Mouse (Mus musculus) kidney, postnatal 4 days (tissue): ENCODE measurements around the gene Cops2.

Experiments
- DNase-seq, 2 experiments: peaks; one replicate each; pipeline ENCODE4 v3.0.0; 2021; ENCODE audit warnings: mixed read lengths in 2 of 2

Gene Cops2

GRCm38 (mm10) chr2:125858521-125859280 lies at the start of gene Cops2, which contains the start of gene Galk2:
Cops2 (minus strand) TSS chr2:125859139.
Galk2 (plus strand) TSS chr2:125859109.
- peak; percentile 93 to 96 for DNase-seq

GRCm38 (mm10) chr2:125907580-125908255 lies 48.8 kb upstream of the Cops2 start:
- no peak for DNase-seq

- DNase-seq, result no peak
These were observed 47.6 kb upstream of the Cops2 start for GRCm38 (mm10) chr2:125906407-125907066.

GRCm38 (mm10) chr2:125901426-125901825 lies 42.5 kb upstream of the Cops2 start:
- no peak for DNase-seq

- DNase-seq, result no peak
These were observed 42.0 kb upstream of the Cops2 start for GRCm38 (mm10) chr2:125900797-125901410.

- no peak for DNase-seq
These were observed 37.4 kb upstream of the Cops2 start for GRCm38 (mm10) chr2:125896355-125896754.

GRCm38 (mm10) chr2:125895099-125895498 lies 36.2 kb upstream of the Cops2 start:
- DNase-seq, result no peak

- peak; percentile 57 for DNase-seq
These were observed 34.2 kb upstream of the Cops2 start for GRCm38 (mm10) chr2:125893096-125893495.

- no peak for DNase-seq
These were observed 27.1 kb upstream of the Cops2 start for GRCm38 (mm10) chr2:125885891-125886576.

GRCm38 (mm10) chr2:125870159-125870558 lies 11.2 kb upstream of the Cops2 start:
- DNase-seq, result no peak

- DNase-seq, result no peak
These were observed 9.4 kb upstream of the Cops2 start for GRCm38 (mm10) chr2:125868301-125868700.

GRCm38 (mm10) chr2:125866058-125866740 lies 7.3 kb upstream of the Cops2 start:
- DNase-seq, result peak; percentile 80 to 88

- no peak for DNase-seq
These were observed 6.6 kb upstream of the Cops2 start for GRCm38 (mm10) chr2:125865585-125865984.

- DNase-seq, result no peak
These were observed 5.6 kb upstream of the Cops2 start for GRCm38 (mm10) chr2:125864551-125864950.

GRCm38 (mm10) chr2:125863799-125864198 lies 4.9 kb upstream of the Cops2 start:
- no peak for DNase-seq

GRCm38 (mm10) chr2:125857707-125858106 lies 1.2 kb downstream of the Cops2 start:
- DNase-seq, result no peak

GRCm38 (mm10) chr2:125851237-125851636 lies 7.7 kb downstream of the Cops2 start:
- no peak for DNase-seq

GRCm38 (mm10) chr2:125838708-125839284 lies 20.1 kb downstream of the Cops2 start:
- DNase-seq, result no peak

- no peak for DNase-seq
These were observed 20.8 kb downstream of the Cops2 start for GRCm38 (mm10) chr2:125838091-125838490.

- DNase-seq, result no peak
These were observed 29.0 kb downstream of the Cops2 start for GRCm38 (mm10) chr2:125829924-125830323.

- DNase-seq, result no peak
These were observed 31.0 kb downstream of the Cops2 start for GRCm38 (mm10) chr2:125827898-125828297.

GRCm38 (mm10) chr2:125826201-125826600 lies 32.7 kb downstream of the Cops2 start:
- no peak for DNase-seq
